Mouse (Mus musculus): ENCODE results near the gene Tmem53. TPM values are rescaled to one million over a fixed set of nuclear protein-coding genes. Genes with fewer than 3 reads are reported as not detected.

Tmem53 gene
- total RNA-seq, 2 experiments from 2014 or later, result 24.8 to 35.7 TPM

- DNase-seq, result no peak
Measured at GRCm38 (mm10) chr4:117314849-117315500, 63.2 kb downstream of the Tmem53 start.

GRCm38 (mm10) chr4:117316800-117317199, 65.0 kb downstream of the Tmem53 start:
- no peak for DNase-seq

GRCm38 (mm10) chr4:117317701-117318190, 66.0 kb downstream of the Tmem53 start:
- no peak for DNase-seq

Other genes starting within 250 kb of the Tmem53 start
- 10 to 100 TPM; 16.5 to 16.8 TPM for gene Eif2b3, start 232.5 kb upstream of the Tmem53 start, total RNA-seq (2021)
- under 1 TPM; 0.39 to 0.40 TPM for gene Ptch2, start 155.9 kb upstream of the Tmem53 start, total RNA-seq (2021)
- gene Btbd19, start 126.2 kb upstream of the Tmem53 start, total RNA-seq (2021), result 1 to 10 TPM; 3.4 to 3.5 TPM
- gene Tctex1d4, start 125.2 kb upstream of the Tmem53 start, total RNA-seq (2021), result under 1 TPM in 1 of 2 experiments, not detected in 1; 0.64 TPM
- 1 to 10 TPM; 1.4 TPM for gene Plk3, start 118.0 kb upstream of the Tmem53 start, total RNA-seq (2021)
- gene Rps8, start 95.7 kb upstream of the Tmem53 start, total RNA-seq (2021), result 100 to 1,000 TPM; 587 to 633 TPM
- under 1 TPM; 0.30 to 0.36 TPM for gene Kif2c, start 69.3 kb upstream of the Tmem53 start, total RNA-seq (2021)
- under 1 TPM in 1 of 2 experiments, not detected in 1; 0.15 TPM for gene Armh1, start 174 bp downstream of the Tmem53 start, total RNA-seq (2021)
- 10 to 100 TPM; 32.6 to 36.1 TPM for gene Rnf220, start 245.1 kb downstream of the Tmem53 start, total RNA-seq (2021)

All from heart, adult 18-20 months (tissue).